12 mouse cellular contexts compared by ENCODE assay signal in the genomic region with DNA sequence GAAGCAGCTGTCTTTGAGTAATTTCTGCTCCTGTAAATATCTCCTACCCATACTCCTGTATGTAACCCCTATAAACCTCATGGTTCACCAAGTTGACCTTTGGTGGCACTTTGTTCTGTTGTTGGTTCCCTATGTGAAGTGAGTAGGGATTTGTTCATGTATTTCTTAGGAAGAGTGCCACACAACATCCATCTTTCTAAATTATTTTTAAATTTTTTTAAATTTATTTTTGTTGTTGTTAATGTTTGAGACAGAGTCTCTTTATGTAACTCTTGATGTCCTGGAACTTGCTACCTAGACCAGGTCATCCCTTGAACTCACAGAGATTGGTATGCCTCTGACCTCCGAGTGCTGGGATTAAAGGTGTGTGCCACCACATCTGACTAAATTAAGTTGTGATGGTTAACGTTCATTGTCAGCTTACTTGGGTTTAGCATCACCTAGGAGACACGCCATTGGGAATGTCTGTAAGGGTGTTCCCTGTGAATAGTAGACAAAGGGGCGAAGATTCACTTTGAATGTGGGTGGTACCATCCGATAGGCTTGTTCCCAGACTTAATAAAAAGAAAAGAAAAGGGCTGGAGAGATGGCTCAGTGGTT.
"Had no signal": no experiment of that assay in that cellular context is flagged by ENCODE, and none has a peak within 500 bp of the region (broad histone marks: within the 10 kb centered on the region; RNA-seq: fewer than 3 reads in every experiment).

No protein-coding gene starts in this region.

- DNase-seq: gastrocnemius, postnatal 14 days; gastrocnemius, postnatal 36 days; heart, adult 18-20 months; heart, postnatal 10 days; kidney, adult 18-20 months; kidney, adult 9 months; kidney, postnatal 14 days; kidney, postnatal 36 days; layer of hippocampus, adult 9-11 months; layer of hippocampus, postnatal 36 days; liver; liver, embryonic 13.5 days had no signal
